Mouse (Mus musculus) cortical plate, adult 2 months (tissue): ENCODE measurements around the gene Nrxn1.

Experiments used
- CTCF ChIP-seq: fragments of 200-500 bp; IDR thresholded peaks from 2 replicates; pipeline ENCODE4 v1.5.1; 2011; ENCODE audit warnings: mild to moderate bottlenecking, control low read depth, low read length; ENCODE audit not compliant: insufficient read depth; ENCODE audit errors: extremely low read depth
- POLR2A ChIP-seq: fragments of 200-500 bp; IDR thresholded peaks from 2 replicates; pipeline ENCODE4 v1.6.1; 2011; ENCODE audit warnings: mild to moderate bottlenecking, low read length, control low read depth; ENCODE audit not compliant: insufficient read depth; ENCODE audit errors: extremely low read depth

GRCm38 (mm10) chr17:90696071-90696800 is 396.6 kb downstream of the Nrxn1 start:
- TF ChIP-seq CTCF (no peak), POLR2A (no peak)
